Mouse (Mus musculus): Measurements from ENCODE around the gene Csnk2a2.

Csnk2a2 gene

GRCm38 (mm10) chr8:95426781-95427281, 63.0 kb downstream of the Csnk2a2 start:
- DNase-seq (ENCODE audit: low spot score): no peak

GRCm38 (mm10) chr8:95424682-95425081, 65.2 kb downstream of the Csnk2a2 start:
- no peak for DNase-seq (ENCODE audit: low spot score)

- no peak for DNase-seq (ENCODE audit: low spot score)
Observed at GRCm38 (mm10) chr8:95422193-95422810, 67.5 kb downstream of the Csnk2a2 start.

- DNase-seq (ENCODE audit: low spot score): no peak
Observed at GRCm38 (mm10) chr8:95411309-95411972, 78.4 kb downstream of the Csnk2a2 start.

- no peak for DNase-seq (ENCODE audit: low spot score)
Observed at GRCm38 (mm10) chr8:95409518-95409917, 80.3 kb downstream of the Csnk2a2 start.

- no peak for DNase-seq (ENCODE audit: low spot score)
Observed at GRCm38 (mm10) chr8:95401091-95401490, 88.7 kb downstream of the Csnk2a2 start.

GRCm38 (mm10) chr8:95399131-95399530, 90.7 kb downstream of the Csnk2a2 start:
- no peak for DNase-seq (ENCODE audit: low spot score)

GRCm38 (mm10) chr8:95397201-95397600, 92.6 kb downstream of the Csnk2a2 start:
- DNase-seq (ENCODE audit: low spot score): no peak

GRCm38 (mm10) chr8:95396752-95397151, 93.1 kb downstream of the Csnk2a2 start:
- DNase-seq (ENCODE audit: low spot score): no peak
